Comparison of ENCODE assay signal across 45 mouse cellular contexts in the genomic region with DNA sequence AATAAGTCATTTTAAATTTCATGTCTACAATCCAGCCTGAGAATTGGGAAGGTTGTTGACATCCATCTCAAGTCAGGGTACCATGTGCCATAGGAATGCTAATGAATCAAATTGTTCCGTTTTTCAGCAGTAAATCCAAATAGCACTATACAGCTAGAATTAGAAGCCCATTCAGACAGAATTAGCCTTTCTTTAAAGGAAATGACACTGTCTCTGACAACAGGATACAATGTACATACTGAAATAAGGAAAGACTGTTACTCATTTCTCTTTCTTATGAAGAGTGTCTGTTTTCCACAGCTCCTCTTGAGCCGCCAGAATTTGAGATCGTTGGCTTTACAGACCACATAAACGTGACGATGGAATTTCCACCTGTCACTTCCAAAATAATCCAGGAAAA. TPM values are rescaled to one million over a fixed set of nuclear protein-coding genes. Genes with fewer than 3 reads are reported as not detected.
"Had no signal": no experiment of that assay in that cellular context is flagged by ENCODE, and none has a peak within 500 bp of the region (broad histone marks: within the 10 kb centered on the region; RNA-seq: fewer than 3 reads in every experiment).

Gm21970 (plus strand) TSS at position 301 of the 400 bp plus-strand sequence.

- ATAC-seq: liver, embryonic 12.5 days; liver, postnatal 0 days; lung, postnatal 0 days; midbrain, embryonic 13.5 days; midbrain, embryonic 15.5 days; midbrain, embryonic 16.5 days had no signal

- H3K9me3 ChIP-seq: limb, embryonic 10.5 days; limb, embryonic 13.5 days; limb, embryonic 15.5 days; liver, embryonic 15.5 days; lung, embryonic 15.5 days; megakaryocyte, embryonic 14.5 days; midbrain, embryonic 10.5 days; midbrain, embryonic 12.5 days; midbrain, embryonic 13.5 days; midbrain, embryonic 15.5 days had no signal

- H3K27me3 ChIP-seq: limb, embryonic 12.5 days; limb, embryonic 13.5 days; limb, embryonic 15.5 days; liver, embryonic 12.5 days; liver, embryonic 15.5 days; lung, embryonic 15.5 days; megakaryocyte, embryonic 14.5 days; midbrain, embryonic 12.5 days; midbrain, embryonic 13.5 days; midbrain, embryonic 15.5 days had no signal

- H3K4me2 ChIP-seq: limb, embryonic 12.5 days; limb, embryonic 13.5 days; limb, embryonic 15.5 days; liver, embryonic 12.5 days; liver, embryonic 15.5 days; lung, embryonic 14.5 days; lung, embryonic 15.5 days; midbrain, embryonic 11.5 days; midbrain, embryonic 12.5 days; midbrain, embryonic 13.5 days; midbrain, embryonic 15.5 days had no signal

- H3K27ac ChIP-seq: left cerebral cortex, adult 2 months; limb, embryonic 10.5 days; limb, embryonic 12.5 days; limb, embryonic 13.5 days; limb, embryonic 15.5 days; liver, embryonic 12.5 days; liver, embryonic 14.5 days; liver, embryonic 15.5 days; lung, embryonic 15.5 days; macrophage; midbrain, embryonic 10.5 days; midbrain, embryonic 12.5 days; midbrain, embryonic 13.5 days; midbrain, embryonic 15.5 days had no signal

- H3K9ac ChIP-seq: limb, embryonic 12.5 days; limb, embryonic 13.5 days; limb, embryonic 15.5 days; liver, embryonic 12.5 days; liver, embryonic 14.5 days; liver, embryonic 15.5 days; liver, postnatal 0 days; lung, embryonic 14.5 days; lung, embryonic 15.5 days; midbrain, embryonic 12.5 days; midbrain, embryonic 13.5 days; midbrain, embryonic 15.5 days had no signal

- DNase-seq: left cerebral cortex, postnatal 4 days; liver; liver, postnatal 0 days; lung, adult 18-20 months; lung, adult 2 months; lung, embryonic 14.5 days; lung, postnatal 10 days; lung, postnatal 14 days; lung, postnatal 36 days; lung, postnatal 4 days; midbrain, embryonic 14.5 days had no signal

- H3K4me1 ChIP-seq: limb, embryonic 10.5 days; limb, embryonic 12.5 days; limb, embryonic 13.5 days; limb, embryonic 15.5 days; lung, embryonic 15.5 days; midbrain, embryonic 12.5 days; midbrain, embryonic 13.5 days; midbrain, embryonic 15.5 days had no signal

- H3K4me3 ChIP-seq: left cerebral cortex, adult 2 months; limb, embryonic 10.5 days; limb, embryonic 12.5 days; limb, embryonic 13.5 days; limb, embryonic 15.5 days; liver, embryonic 12.5 days; liver, embryonic 15.5 days; lung, embryonic 15.5 days; megakaryocyte, embryonic 14.5 days; midbrain, embryonic 10.5 days; midbrain, embryonic 12.5 days; midbrain, embryonic 13.5 days; midbrain, embryonic 15.5 days; myocyte had no signal

RNA-seq across cellular contexts. Expression of gene Gm21970, which starts in this region (rescaled TPM):
- total RNA-seq: left cerebral cortex, adult 2 months; left cerebral cortex, adult 8-10 months; left cerebral cortex, postnatal 10 days; left cerebral cortex, postnatal 14 days; left cerebral cortex, postnatal 25 days; left cerebral cortex, postnatal 36 days; left cerebral cortex, postnatal 4 days; megakaryocyte progenitor cell, adult 5-6 weeks; megakaryocyte-erythroid progenitor cell, adult 5-6 weeks; midbrain, postnatal 0 days; monocyte, adult 5-6 weeks had no signal
- polyA plus RNA-seq: limb, embryonic 10.5 days; limb, embryonic 11.5 days; limb, embryonic 12.5 days; limb, embryonic 13.5 days; limb, embryonic 14.5 days; limb, embryonic 15.5 days; liver, adult 2 months; liver, embryonic 12.5 days; liver, embryonic 16.5 days; liver, postnatal 0 days; lung, adult 2 months; lung, embryonic 15.5 days; lung, embryonic 16.5 days; lung, postnatal 0 days; macrophage; midbrain, embryonic 10.5 days; midbrain, embryonic 11.5 days; midbrain, embryonic 12.5 days; midbrain, embryonic 13.5 days; midbrain, embryonic 14.5 days; midbrain, embryonic 15.5 days; midbrain, embryonic 16.5 days; midbrain, postnatal 0 days; myocyte; neural tube, embryonic 11.5 days had no signal
